Mouse (Mus musculus) erythroblast, embryonic 14.5 days (primary cell): ENCODE data around the gene Rbm44. TPM values are rescaled to one million over a fixed set of nuclear protein-coding genes. Genes with fewer than 3 reads are reported as not detected.

Source experiments
- H3K27me3 ChIP-seq: 2 replicates; pipeline ENCODE4 v1.6.1; 2012; ENCODE audit warnings: inconsistent platforms; ENCODE audit not compliant: control insufficient read depth
- H3K36me3 ChIP-seq: 2 replicates; pipeline ENCODE4 v1.6.1; 2012; ENCODE audit warnings: mild to moderate bottlenecking, inconsistent platforms; ENCODE audit not compliant: control insufficient read depth
- H3K4me1 ChIP-seq: 2 replicates; pipeline ENCODE4 v1.6.1; 2012; ENCODE audit warnings: inconsistent platforms; ENCODE audit not compliant: control insufficient read depth
- H3K4me3 ChIP-seq: replicated peaks from 2 replicates; pipeline ENCODE3; 2012; ENCODE audit warnings: moderate library complexity, mild to moderate bottlenecking, inconsistent platforms
- H3K9me3 ChIP-seq: 2 replicates; pipeline ENCODE4 v1.6.1; 2012; ENCODE audit warnings: low read length, inconsistent platforms, mixed read lengths; ENCODE audit not compliant: control insufficient read depth
- GATA1 ChIP-seq: IDR thresholded peaks from 2 replicates; pipeline ENCODE4 v1.6.1; 2012; ENCODE audit warnings: low read length, inconsistent platforms, mixed read lengths
- TAL1 ChIP-seq: IDR thresholded peaks from 3 replicates; pipeline ENCODE4 v1.6.1; 2012; ENCODE audit warnings: low read length, inconsistent platforms, mixed read lengths
- polyA plus RNA-seq: library from polyadenylated mRNA; stranded (reverse); fragments of >175 nt; gene quantifications from 2 replicates; pipeline ENCODE4 v1.2.3, GENCODE M21; 2012

Gene Rbm44
- polyA plus RNA-seq, 1 experiment = not detected

DNA sequence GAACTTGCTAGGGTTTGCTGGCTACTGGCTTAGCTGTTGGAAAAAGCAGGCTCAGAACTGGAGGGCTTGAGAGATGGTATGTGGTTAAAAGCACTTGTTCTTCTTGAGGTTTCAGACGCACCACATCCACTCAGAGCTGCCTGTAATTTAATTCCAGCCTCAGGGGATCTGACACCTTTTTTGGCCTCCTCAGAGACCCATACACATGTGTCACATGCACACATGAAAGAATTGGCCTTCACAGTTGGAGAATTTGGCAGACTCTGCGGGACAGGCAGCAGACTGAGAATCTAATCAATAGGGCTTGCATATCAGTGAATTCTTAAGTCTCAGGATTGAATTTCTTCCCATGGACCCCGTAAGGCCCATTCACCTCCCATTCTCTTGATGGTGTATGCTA lies 56.2 kb downstream of the Rbm44 start:
- TF ChIP-seq GATA1 = no peak
- no peak for TF ChIP-seq TAL1

DNA sequence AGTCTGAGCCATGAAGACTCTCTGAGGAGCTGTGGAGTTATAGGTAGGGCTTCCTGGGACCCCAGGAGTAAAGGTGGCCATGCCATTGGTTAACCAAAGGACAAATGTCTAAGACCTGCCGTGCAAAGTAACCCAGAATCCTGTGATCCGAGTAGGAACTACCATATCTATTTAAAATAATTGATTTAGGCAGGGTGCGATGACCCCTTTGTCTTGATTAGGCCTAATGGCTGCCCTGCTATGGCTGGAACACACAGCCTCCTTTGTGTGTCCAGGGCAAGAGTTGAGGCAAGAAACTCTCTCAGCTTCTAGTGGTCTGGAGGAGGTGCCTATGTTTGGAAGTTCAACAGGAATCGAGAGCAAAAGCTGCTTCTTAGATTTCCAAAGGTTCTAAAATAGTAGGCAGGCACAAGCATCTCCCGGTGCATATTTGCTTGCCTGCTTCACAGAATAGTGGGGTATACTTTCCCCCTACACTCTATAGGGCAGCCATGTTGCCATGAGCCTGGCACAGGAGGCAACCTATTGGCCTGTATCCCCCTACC lies 59.4 kb downstream of the Rbm44 start:
- no peaks in the 10 kb centered on the region for H3K27me3 ChIP-seq
- no peaks in the 10 kb centered on the region for H3K9me3 ChIP-seq
- TF ChIP-seq TAL1 (no peak), GATA1 (no peak)
- no peak overlapping the region for H3K4me3 ChIP-seq
- no peaks in the 10 kb centered on the region for H3K4me1 ChIP-seq
- H3K36me3 ChIP-seq = no peaks in the 10 kb centered on the region

More for the DNA sequence above, 56.2 kb downstream of the Rbm44 start:
- Histone ChIP-seq H3K4me3 (no peak overlapping the region), H3K4me1 (no peaks in the 10 kb centered on the region), H3K27me3 (no peaks in the 10 kb centered on the region), H3K36me3 (no peaks in the 10 kb centered on the region), H3K9me3 (no peaks in the 10 kb centered on the region)

DNA sequence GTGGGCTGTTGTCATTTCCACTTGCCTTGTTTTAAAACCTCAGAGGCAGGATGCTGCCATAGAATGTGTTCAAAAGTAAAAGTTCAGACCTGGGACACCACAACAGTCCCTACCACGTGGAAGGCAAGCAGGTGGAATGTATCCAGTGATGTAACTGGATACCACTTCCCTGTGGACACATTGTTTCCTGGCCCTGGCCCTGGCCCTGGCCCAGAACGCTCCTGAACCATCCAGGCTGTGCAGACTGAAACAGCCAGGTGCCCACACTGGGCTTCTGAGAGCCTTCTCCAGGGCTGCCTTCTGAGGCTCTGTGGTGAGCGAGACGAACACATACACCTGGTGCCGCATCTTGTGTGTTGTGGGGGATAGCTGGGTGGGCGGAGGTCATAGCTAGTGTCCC lies 60.8 kb downstream of the Rbm44 start:
- H3K27me3 ChIP-seq = no peaks in the 10 kb centered on the region
- no peaks in the 10 kb centered on the region for H3K9me3 ChIP-seq
- H3K4me3 ChIP-seq = no peak overlapping the region
- H3K4me1 ChIP-seq = no peaks in the 10 kb centered on the region
- no peaks in the 10 kb centered on the region for H3K36me3 ChIP-seq
- TF ChIP-seq GATA1 = no peak
- no peak for TF ChIP-seq TAL1

DNA sequence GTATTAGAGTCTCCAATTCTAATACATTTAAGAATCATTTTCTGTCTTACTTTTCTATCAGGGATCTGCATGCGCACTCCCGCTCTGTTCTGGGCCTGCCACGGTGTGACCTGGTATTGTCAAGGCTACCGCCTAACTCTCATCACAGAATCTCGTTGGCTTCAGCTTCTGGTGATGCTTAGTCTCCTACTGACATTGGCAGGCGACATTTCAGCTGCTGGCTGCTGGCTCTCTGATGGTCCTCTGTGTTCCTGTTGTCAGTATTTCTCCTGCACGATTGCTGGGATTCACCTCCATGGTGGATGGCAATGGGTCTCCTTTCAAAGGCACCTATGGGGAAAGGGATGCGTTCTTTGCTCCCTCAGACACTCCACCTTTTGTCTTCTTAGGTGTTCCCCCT lies 61.4 kb downstream of the Rbm44 start:
- H3K4me3 ChIP-seq = no peak overlapping the region
- TF ChIP-seq GATA1 (no peak), TAL1 (no peak)
- no peaks in the 10 kb centered on the region for H3K4me1 ChIP-seq
- no peaks in the 10 kb centered on the region for H3K27me3 ChIP-seq
- H3K36me3 ChIP-seq = no peaks in the 10 kb centered on the region
- H3K9me3 ChIP-seq = no peaks in the 10 kb centered on the region

DNA sequence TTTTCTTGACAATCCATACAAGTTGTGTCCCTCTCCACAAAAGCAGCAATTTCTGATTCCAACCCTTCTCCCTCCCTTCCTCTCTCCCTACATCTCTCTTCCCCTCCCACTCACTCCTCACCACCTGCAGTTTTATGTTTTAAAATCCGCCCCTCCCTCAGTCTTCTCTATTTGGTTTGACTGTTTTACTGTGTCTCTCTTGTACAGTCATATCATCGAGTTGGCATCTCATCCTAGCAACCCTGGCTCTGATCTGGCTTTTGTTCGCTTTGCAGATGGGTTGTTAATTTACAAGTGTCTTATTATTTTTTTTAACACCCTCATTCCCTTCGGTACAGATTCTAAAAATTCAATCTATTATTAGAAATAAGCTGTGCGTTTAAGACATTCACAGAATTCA lies 62.0 kb downstream of the Rbm44 start:
- no peak overlapping the region for H3K4me3 ChIP-seq
- H3K9me3 ChIP-seq = no peaks in the 10 kb centered on the region
- H3K27me3 ChIP-seq = no peaks in the 10 kb centered on the region
- no peaks in the 10 kb centered on the region for H3K36me3 ChIP-seq
- no peaks in the 10 kb centered on the region for H3K4me1 ChIP-seq
- TF ChIP-seq TAL1 (no peak), GATA1 (no peak)

DNA sequence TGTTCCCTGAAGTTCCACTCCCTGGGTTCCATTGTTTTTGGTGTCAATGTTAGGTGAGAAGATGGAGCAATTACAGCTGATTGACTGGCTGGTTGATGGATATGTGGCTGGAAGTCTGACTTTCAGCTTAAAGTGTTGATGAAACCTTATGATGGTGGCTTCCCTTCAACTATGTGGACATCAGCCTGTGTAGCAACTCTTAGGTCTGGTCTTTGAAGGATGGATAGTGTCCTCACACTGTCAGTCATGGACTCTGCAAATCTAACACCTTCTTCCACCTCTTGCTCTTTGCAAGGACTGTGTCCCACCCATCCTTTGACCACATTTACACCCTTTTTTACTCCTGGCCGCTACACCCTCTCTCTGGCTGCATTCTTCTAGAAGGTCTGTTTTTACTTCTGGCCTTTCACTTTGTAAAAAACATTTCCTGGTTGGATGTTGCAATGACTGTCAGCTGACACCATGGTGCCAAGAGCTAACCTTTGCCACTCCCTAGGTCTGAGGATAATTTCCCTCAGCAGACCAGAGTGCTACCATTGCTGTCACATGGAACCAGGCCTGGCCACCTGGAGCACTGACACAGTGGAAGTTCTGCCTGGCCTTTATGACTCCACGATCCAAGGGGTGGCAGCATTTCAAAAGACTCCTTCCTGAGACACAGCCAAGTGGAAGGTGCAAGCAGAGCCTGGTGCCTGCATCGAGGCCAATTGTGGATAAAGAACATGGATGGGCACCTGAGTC lies 62.6 kb downstream of the Rbm44 start:
- H3K27me3 ChIP-seq = no peaks in the 10 kb centered on the region
- H3K36me3 ChIP-seq = no peaks in the 10 kb centered on the region
- TF ChIP-seq GATA1 (no peak), TAL1 (no peak)
- H3K4me1 ChIP-seq = no peaks in the 10 kb centered on the region
- no peaks in the 10 kb centered on the region for H3K9me3 ChIP-seq
- no peak overlapping the region for H3K4me3 ChIP-seq

DNA sequence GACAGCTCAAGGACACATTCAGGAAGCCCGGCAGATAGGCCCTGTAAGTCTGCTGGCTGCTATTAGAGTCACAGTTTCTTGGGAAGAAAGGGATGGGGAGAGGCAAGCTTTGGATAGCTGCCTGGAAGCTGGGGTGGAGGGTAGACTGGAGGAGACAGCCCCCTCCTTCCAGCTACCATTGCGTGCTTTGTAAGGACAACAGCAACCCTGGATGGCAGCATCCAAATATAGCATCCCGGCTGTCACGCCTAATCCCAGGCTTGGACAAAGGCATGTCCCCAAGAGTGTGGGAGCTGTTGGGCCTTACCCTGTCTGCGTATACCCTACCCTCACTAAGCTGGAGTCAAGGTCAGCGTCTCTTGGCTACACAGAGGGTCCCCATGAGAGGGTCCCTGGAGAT lies 64.5 kb downstream of the Rbm44 start:
- H3K4me3 ChIP-seq = no peak overlapping the region
- H3K36me3 ChIP-seq = no peaks in the 10 kb centered on the region
- no peak for TF ChIP-seq TAL1
- TF ChIP-seq GATA1 = no peak
- H3K27me3 ChIP-seq = no peaks in the 10 kb centered on the region
- H3K9me3 ChIP-seq = no peaks in the 10 kb centered on the region
- H3K4me1 ChIP-seq = no peaks in the 10 kb centered on the region

DNA sequence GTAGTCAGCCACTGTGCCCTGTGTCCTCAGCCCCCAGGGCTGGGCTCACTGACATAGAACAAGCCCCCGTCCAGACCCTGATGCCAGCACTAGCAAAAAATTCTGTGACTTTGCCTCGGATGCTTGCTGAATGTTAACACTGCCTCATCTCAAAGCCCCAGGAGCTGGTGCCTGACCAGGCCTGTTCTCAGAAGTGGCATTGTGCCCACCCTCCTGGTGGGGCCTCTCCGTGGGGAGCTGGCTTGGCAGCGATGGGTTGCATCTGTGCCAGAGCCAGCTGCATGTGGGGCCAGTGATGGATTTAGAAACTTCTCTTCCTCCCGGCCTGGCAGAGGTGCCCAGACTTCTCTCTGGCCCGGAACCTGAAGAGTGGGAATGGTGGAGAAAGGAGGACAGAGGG lies 64.9 kb downstream of the Rbm44 start:
- Histone ChIP-seq H3K36me3 (no peaks in the 10 kb centered on the region), H3K4me1 (no peaks in the 10 kb centered on the region), H3K9me3 (no peaks in the 10 kb centered on the region), H3K27me3 (no peaks in the 10 kb centered on the region), H3K4me3 (no peak overlapping the region)
- no peak for TF ChIP-seq GATA1
- TF ChIP-seq TAL1 = no peak

DNA sequence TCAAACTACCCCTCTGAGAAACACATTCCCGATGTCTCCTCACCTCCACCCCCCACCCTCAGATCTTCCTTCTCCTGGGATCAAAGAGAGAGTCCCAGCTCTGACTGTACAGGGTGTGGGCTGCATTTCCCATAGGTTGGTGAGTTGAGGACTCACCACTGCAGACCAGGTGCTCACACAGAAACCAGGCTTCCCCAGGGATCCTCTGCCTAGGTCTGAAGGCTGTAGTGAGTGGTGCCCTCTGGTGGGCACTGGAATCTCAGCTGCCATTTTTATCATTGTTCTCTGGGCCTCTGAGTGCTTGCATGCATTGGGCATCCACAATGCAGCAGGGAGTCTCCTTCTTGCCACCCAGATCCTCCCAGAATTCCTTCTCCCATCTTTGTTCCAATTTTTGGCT lies 66.2 kb downstream of the Rbm44 start:
- H3K36me3 ChIP-seq = no peaks in the 10 kb centered on the region
- TF ChIP-seq TAL1 (no peak), GATA1 (no peak)
- no peak overlapping the region for H3K4me3 ChIP-seq

More for the DNA sequence above, 66.2 kb downstream of the Rbm44 start:
- no peaks in the 10 kb centered on the region for H3K9me3 ChIP-seq
- H3K27me3 ChIP-seq = no peaks in the 10 kb centered on the region
- no peaks in the 10 kb centered on the region for H3K4me1 ChIP-seq
